Mouse (Mus musculus) midbrain, embryonic 10.5 days (tissue): ENCODE data around the gene Rims1. TPM values are rescaled to one million over a fixed set of nuclear protein-coding genes. Genes with fewer than 3 reads are reported as not detected.

ENCODE experiments used
- DNase-seq: peaks from one replicate; pipeline ENCODE4 v3.0.0-alpha.2; 2017; ENCODE audit warnings: low spot score
- H3K27ac ChIP-seq: fragments of 300-500 bp; sonication (generic); replicated peaks from 2 replicates; pipeline ENCODE4 v1.5.1; 2016; ENCODE audit warnings: mild to moderate bottlenecking
- H3K27me3 ChIP-seq: fragments of 300-500 bp; sonication (generic); 2 replicates; pipeline ENCODE4 v1.6.1; 2016; ENCODE audit warnings: low read depth, mild to moderate bottlenecking; ENCODE audit not compliant: poor library complexity, severe bottlenecking
- H3K36me3 ChIP-seq: fragments of 300-500 bp; sonication (generic); 2 replicates; pipeline ENCODE4 v1.6.1; 2016; ENCODE audit warnings: mild to moderate bottlenecking, moderate library complexity
- H3K4me1 ChIP-seq: fragments of 300-500 bp; sonication (generic); 2 replicates; pipeline ENCODE4 v1.6.1; 2016
- H3K4me3 ChIP-seq: fragments of 300-500 bp; sonication (generic); 2 replicates; pipeline ENCODE4 v1.5.1; 2016; ENCODE audit warnings: mild to moderate bottlenecking, moderate library complexity
- H3K9me3 ChIP-seq: fragments of 300-500 bp; sonication (generic); replicated peaks from 2 replicates; pipeline ENCODE4 v1.6.1; 2016; ENCODE audit warnings: mild to moderate bottlenecking
- WGBS: fragments of 180-500 bp; shearing (Covaris S2); methylation state at CpG from one replicate; pipeline ENCODE4 v1.1.7; 2016; 5-methylcytosine and 5-hydroxymethylcytosine counted together
- polyA plus RNA-seq: library from polyadenylated mRNA; unstranded; fragments of >200 nt; fragmentation: Nextera tagmentation; extraction: Ambion mirVana; gene quantifications from 2 replicates; pipeline ENCODE4 v1.2.1, GENCODE M21; 2016

Gene Rims1
- polyA plus RNA-seq, 1 experiment from 2014 or later: 1.2 TPM

DNA sequence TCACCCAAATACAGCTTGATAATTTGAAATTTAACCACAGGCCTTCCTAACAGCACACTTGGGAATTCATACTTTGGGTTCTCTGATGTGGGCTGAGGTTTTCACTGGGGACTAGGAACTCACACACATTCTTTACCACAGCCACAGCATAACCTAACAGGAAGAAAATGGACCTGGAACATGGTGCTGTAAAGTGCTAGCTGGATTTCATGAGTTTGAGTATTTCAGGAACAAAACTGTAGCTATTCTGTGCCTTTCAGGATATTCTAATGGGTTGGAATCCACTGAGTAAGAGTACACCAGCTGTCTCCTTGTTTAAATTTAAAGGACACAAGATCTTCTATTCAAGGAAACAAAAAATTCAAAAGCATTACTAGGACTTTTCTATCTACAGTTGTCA, 149.8 kb downstream of the Rims1 start:
- Histone ChIP-seq H3K36me3 (no peaks in the 10 kb centered on the region), H3K27ac (no peak overlapping the region), H3K27me3 (no peaks in the 10 kb centered on the region), H3K9me3 (no peaks in the 10 kb centered on the region), H3K4me3 (no peak overlapping the region), H3K4me1 (no peaks in the 10 kb centered on the region)
- DNase-seq: no peak

GRCm38 (mm10) chr1:22654903-22655302, 150.9 kb downstream of the Rims1 start:
- H3K4me3 ChIP-seq: no peak overlapping the region
- H3K9me3 ChIP-seq: no peaks in the 10 kb centered on the region
- no peaks in the 10 kb centered on the region for H3K27me3 ChIP-seq
- DNase-seq: no peak
- H3K27ac ChIP-seq: no peak overlapping the region
- H3K36me3 ChIP-seq: no peaks in the 10 kb centered on the region
- WGBS: 87% methylated on average over 9 of the region's 9 CpGs
- 0 out of 2 replicates have a peak, but pooled peaks cover 1% of the 10 kb centered on the region for H3K4me1 ChIP-seq

DNA sequence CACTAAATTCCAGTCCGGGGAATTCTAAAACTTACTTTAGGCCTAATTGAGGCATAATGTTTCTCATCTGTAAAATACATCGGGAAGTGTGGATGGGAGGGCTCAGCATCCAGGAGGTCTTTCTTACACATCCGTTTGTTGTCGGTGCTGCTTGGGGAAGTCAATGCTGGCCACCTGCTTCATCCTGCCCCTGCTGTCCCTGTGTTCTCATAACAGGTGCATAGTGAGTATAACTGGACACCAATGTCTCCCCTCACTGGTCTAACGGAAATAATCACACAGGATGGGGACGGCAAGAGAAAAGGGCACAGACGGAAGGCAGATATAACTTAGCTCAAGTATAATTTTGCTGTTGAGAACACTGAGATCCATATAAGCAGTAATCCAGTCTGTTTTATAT, 155.2 kb downstream of the Rims1 start:
- WGBS: 80% methylated on average over 7 of the region's 7 CpGs
- no peak for DNase-seq

DNA sequence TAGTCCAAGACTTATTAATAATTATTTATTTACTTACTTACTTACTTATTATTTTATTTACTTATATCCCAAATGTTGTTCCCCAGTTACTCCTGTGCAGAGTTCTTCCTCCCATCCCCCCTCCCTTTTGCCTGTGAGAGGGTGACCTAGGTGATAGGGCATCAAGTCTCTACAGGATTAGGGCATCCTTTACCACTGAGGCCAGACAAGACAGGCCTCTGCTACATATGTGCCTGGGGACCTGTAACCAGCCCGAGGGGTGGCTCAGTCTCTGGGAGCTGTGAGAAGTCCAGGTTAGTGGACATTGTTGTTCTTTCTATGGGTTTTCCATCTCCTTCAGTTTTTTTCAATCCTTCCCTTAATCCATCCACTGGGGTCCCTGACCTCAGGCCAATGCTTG, 156.4 kb downstream of the Rims1 start:
- Histone ChIP-seq H3K27me3 (no peaks in the 10 kb centered on the region), H3K9me3 (no peaks in the 10 kb centered on the region), H3K36me3 (no peaks in the 10 kb centered on the region), H3K4me1 (0 out of 2 replicates have a peak, but pooled peaks cover 4% of the 10 kb centered on the region), H3K27ac (no peak overlapping the region), H3K4me3 (no peak overlapping the region)
- WGBS: 83% methylated on average over 1 of the region's 1 CpGs
- DNase-seq: no peak

More for the DNA sequence above, 155.2 kb downstream of the Rims1 start:
- H3K27me3 ChIP-seq: no peaks in the 10 kb centered on the region
- no peaks in the 10 kb centered on the region for H3K36me3 ChIP-seq
- no peaks in the 10 kb centered on the region for H3K9me3 ChIP-seq
- H3K4me3 ChIP-seq: no peak overlapping the region
- no peak overlapping the region for H3K27ac ChIP-seq
- H3K4me1 ChIP-seq: 0 out of 2 replicates have a peak, but pooled peaks cover 4% of the 10 kb centered on the region

GRCm38 (mm10) chr1:22645257-22645656, 160.5 kb downstream of the Rims1 start:
- DNase-seq: no peak
- Histone ChIP-seq H3K27me3 (no peaks in the 10 kb centered on the region), H3K4me1 (0 out of 2 replicates have a peak, but pooled peaks cover 4% of the 10 kb centered on the region), H3K27ac (no peak overlapping the region), H3K9me3 (no peaks in the 10 kb centered on the region), H3K4me3 (no peak overlapping the region), H3K36me3 (no peaks in the 10 kb centered on the region)
- 37% methylated on average over 2 of the region's 2 CpGs for WGBS

- Histone ChIP-seq H3K4me1 (no peaks in the 10 kb centered on the region), H3K4me3 (no peak overlapping the region), H3K9me3 (no peaks in the 10 kb centered on the region), H3K36me3 (no peaks in the 10 kb centered on the region), H3K27ac (no peak overlapping the region), H3K27me3 (no peaks in the 10 kb centered on the region)
- DNase-seq: no peak
- 94% methylated on average over 5 of the region's 5 CpGs for WGBS
These were observed 165.2 kb downstream of the Rims1 start for GRCm38 (mm10) chr1:22640568-22640967.

DNA sequence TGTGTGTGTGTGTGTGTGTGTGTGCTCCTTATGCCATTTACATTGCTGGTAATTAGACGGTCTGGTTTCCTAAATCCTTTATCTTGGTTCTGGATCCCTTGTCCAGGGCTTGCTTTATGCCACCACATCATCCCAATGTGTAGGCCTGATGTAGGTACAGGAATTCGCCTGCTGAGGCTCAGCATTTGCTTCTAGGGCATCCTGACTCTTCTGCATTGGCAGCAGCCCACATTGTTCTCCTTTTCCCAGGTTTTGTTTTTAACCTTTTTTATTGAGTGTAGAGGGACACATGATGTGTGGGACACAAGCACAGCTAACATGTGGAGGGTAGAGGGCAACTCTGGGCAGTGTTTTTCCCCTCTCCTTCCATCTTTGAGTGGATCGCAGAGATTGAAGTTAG, 166.1 kb downstream of the Rims1 start:
- H3K4me1 ChIP-seq: no peaks in the 10 kb centered on the region
- H3K27ac ChIP-seq: no peak overlapping the region
- no peaks in the 10 kb centered on the region for H3K9me3 ChIP-seq
- no peak overlapping the region for H3K4me3 ChIP-seq
- H3K27me3 ChIP-seq: no peaks in the 10 kb centered on the region
- no peaks in the 10 kb centered on the region for H3K36me3 ChIP-seq
- 86% methylated on average over 3 of the region's 3 CpGs for WGBS
- DNase-seq: no peak

- no peaks in the 10 kb centered on the region for H3K27me3 ChIP-seq
- H3K27ac ChIP-seq: no peak overlapping the region
- no peaks in the 10 kb centered on the region for H3K4me1 ChIP-seq
- no peak for DNase-seq
- 89% methylated on average over 2 of the region's 2 CpGs for WGBS
- H3K4me3 ChIP-seq: no peak overlapping the region
- H3K36me3 ChIP-seq: no peaks in the 10 kb centered on the region
- H3K9me3 ChIP-seq: no peaks in the 10 kb centered on the region
These were observed 171.9 kb downstream of the Rims1 start for GRCm38 (mm10) chr1:22633871-22634270.

- H3K36me3 ChIP-seq: no peaks in the 10 kb centered on the region
- H3K27me3 ChIP-seq: no peaks in the 10 kb centered on the region
- H3K4me3 ChIP-seq: no peak overlapping the region
- no peak for DNase-seq
- no peak overlapping the region for H3K27ac ChIP-seq
- no peaks in the 10 kb centered on the region for H3K9me3 ChIP-seq
- 84% methylated on average over 7 of the region's 7 CpGs for WGBS
- H3K4me1 ChIP-seq: no peaks in the 10 kb centered on the region
These were observed 173.2 kb downstream of the Rims1 start for GRCm38 (mm10) chr1:22632551-22632950.

- H3K27ac ChIP-seq: no peak overlapping the region
- H3K4me1 ChIP-seq: no peaks in the 10 kb centered on the region
- H3K9me3 ChIP-seq: no peaks in the 10 kb centered on the region
- DNase-seq: no peak
- no peaks in the 10 kb centered on the region for H3K27me3 ChIP-seq
- no peak overlapping the region for H3K4me3 ChIP-seq
- H3K36me3 ChIP-seq: no peaks in the 10 kb centered on the region
- whole genome bisulfite sequencing: 83% methylated on average over 6 of the region's 6 CpGs
These were observed 173.8 kb downstream of the Rims1 start for GRCm38 (mm10) chr1:22631991-22632390.

DNA sequence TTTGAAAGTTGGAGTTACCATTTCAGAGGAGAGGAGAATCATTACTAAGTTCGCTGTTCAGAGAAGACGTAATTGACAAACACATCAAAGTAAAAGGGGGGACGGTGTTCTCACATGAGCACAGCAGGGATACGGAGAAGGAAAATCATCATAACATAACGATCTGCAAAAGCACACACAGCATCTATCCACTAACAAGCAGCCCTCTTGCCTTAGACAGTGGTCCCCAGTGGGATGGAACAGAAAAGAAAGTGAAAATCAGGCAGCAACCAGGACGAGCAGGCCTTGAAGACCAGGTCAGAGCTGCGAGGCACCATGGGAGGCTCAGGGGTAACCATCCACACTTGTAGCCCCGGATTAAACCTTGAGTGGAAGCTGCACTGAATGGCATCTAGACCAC, 176.8 kb downstream of the Rims1 start:
- H3K36me3 ChIP-seq: no peaks in the 10 kb centered on the region
- 84% methylated on average over 8 of the region's 8 CpGs for WGBS

DNA sequence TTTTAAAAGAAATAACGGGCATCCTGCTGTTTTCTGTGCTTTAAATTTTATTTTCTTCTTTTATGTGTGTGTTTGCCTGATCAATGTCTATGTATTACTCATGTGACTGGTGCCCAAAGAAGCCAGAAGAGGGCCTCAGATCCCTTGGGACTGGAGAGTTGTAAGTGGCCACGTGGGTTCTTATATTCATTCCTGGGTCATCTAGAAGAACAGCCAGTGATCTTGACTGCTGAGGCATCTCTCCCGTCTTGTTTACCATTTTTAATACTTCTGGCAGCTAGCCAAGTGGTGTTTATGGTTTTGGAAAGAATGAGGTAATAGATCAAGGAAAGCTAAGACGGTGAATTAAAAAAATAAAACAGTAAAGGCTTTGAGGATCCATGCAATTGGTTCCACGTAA, 178.8 kb downstream of the Rims1 start:
- Histone ChIP-seq H3K27me3 (no peaks in the 10 kb centered on the region), H3K4me1 (no peaks in the 10 kb centered on the region), H3K36me3 (no peaks in the 10 kb centered on the region), H3K4me3 (no peak overlapping the region), H3K27ac (no peak overlapping the region), H3K9me3 (no peaks in the 10 kb centered on the region)
- 76% methylated on average over 5 of the region's 5 CpGs for WGBS
- DNase-seq: no peak

More for the DNA sequence above, 176.8 kb downstream of the Rims1 start:
- no peak overlapping the region for H3K27ac ChIP-seq
- no peak overlapping the region for H3K4me3 ChIP-seq
- H3K9me3 ChIP-seq: no peaks in the 10 kb centered on the region
- DNase-seq: no peak
- no peaks in the 10 kb centered on the region for H3K4me1 ChIP-seq
- no peaks in the 10 kb centered on the region for H3K27me3 ChIP-seq

GRCm38 (mm10) chr1:22626295-22626694, 179.5 kb downstream of the Rims1 start:
- DNase-seq: no peak
- H3K4me3 ChIP-seq: no peak overlapping the region
- 75% methylated on average over 3 of the region's 3 CpGs for WGBS
- no peaks in the 10 kb centered on the region for H3K9me3 ChIP-seq
- no peak overlapping the region for H3K27ac ChIP-seq
- H3K4me1 ChIP-seq: no peaks in the 10 kb centered on the region
- H3K27me3 ChIP-seq: no peaks in the 10 kb centered on the region
- no peaks in the 10 kb centered on the region for H3K36me3 ChIP-seq

- no peak for DNase-seq
- Histone ChIP-seq H3K4me3 (no peak overlapping the region), H3K27me3 (no peaks in the 10 kb centered on the region), H3K4me1 (no peaks in the 10 kb centered on the region), H3K27ac (no peak overlapping the region), H3K36me3 (no peaks in the 10 kb centered on the region), H3K9me3 (no peaks in the 10 kb centered on the region)
- WGBS: 75% methylated on average over 8 of the region's 8 CpGs
These were observed 185.0 kb downstream of the Rims1 start for GRCm38 (mm10) chr1:22620827-22621226.
